Mouse (Mus musculus): ENCODE data around the gene Eri3.

DNA sequence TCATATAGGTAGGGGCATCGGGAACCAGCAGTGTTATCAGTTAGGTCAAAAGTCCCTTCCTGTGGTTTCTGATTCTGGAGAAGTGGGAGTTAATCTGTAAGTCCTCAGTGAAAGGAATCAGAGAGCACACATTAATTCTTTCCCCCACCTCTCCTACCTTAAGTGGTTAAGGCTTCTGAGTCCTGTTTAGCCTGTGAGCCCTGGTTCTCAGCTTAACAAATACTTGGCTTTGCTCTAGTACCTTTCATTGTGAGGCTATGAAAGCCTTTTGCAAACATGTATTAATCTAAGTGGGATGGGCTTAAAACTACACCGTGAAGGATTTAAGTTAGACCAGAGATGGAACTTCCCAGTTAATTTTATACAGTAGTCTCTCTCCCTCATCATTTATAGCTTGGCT is 35.8 kb downstream of the Eri3 start:
- TF ChIP-seq CTCF (IDR thresholded peaks at IDR 0.05; ENCODE audit: borderline replicate concordance, insufficient read depth, low read depth, low read length) (no peak), POLR2A (IDR thresholded peaks at IDR 0.05; ENCODE audit: borderline replicate concordance, insufficient read depth, low read length) (no peak)

Data from cerebellum, adult 2 months (tissue).